Mouse (Mus musculus): ENCODE measurements at regions not wholly inside any gene's neighbourhood (a gene's known extent, or its start where the extent isn't known, plus 50 kb on each side); places are given as distances from the start of the nearest gene placed in this dataset.

- no peak for TF ChIP-seq POLR2A (IDR thresholded peaks at IDR 0.05; ENCODE audit: extremely low read depth, insufficient read depth, low read length)
- TF ChIP-seq CTCF (IDR thresholded peaks at IDR 0.05; ENCODE audit: low read depth, low read length) = no peak
These were observed 190.2 kb upstream of the Cops8 start for GRCm38 (mm10) chr1:90412511-90413045.

Measured in liver, adult 2 months (tissue).